ENCODE assay signal across 8 mouse cellular contexts in genomic region chr3:126692797-126693196, GRCm38 (mm10).
A peak's percentile ranks its signal among the peaks of the same experiment; 100 is the strongest.
DNase-seq lines count a peak whose midpoint lies in the region; ATAC-seq and TF ChIP-seq lines count a peak whose summit lies in the region.

No protein-coding gene starts in this region.

- H3K9ac ChIP-seq in kidney, postnatal 0 days (ENCODE audit: low read depth, low read length): 0 out of 2 replicates have a peak overlapping the region, but pooled peaks have one; percentile 3
- H3K9ac ChIP-seq in lung, embryonic 15.5 days: no peak overlapping the region

- 41% methylated on average over 8 of the region's 8 CpGs for WGBS in kidney, postnatal 0 days
- WGBS in lung, embryonic 15.5 days: 48% methylated on average over 8 of the region's 8 CpGs

- H3K9me3 ChIP-seq in kidney, postnatal 0 days (replicated peaks; ENCODE audit: low read length): no peaks in the 10 kb centered on the region
- H3K9me3 ChIP-seq in lung, embryonic 15.5 days: no peaks in the 10 kb centered on the region

- H3K27ac ChIP-seq in kidney, postnatal 0 days: peak overlapping the region; percentile 80
- H3K27ac ChIP-seq in embryonic fibroblast, embryonic 13.5 days (ENCODE audit: insufficient read depth, low read length): peak overlapping the region; percentile 90
- H3K27ac ChIP-seq in lung, embryonic 15.5 days: peak overlapping the region; percentile 80

- ATAC-seq in kidney, postnatal 0 days (replicated peaks; ENCODE audit: low FRiP score, low read depth): no peak; the same call in 1 of the 2 replicates
- peak; percentile 53; the same call in 1 of the 2 replicates for ATAC-seq in lung, embryonic 15.5 days (ENCODE audit: borderline replicate concordance, extremely low read depth, low FRiP score, low TSS enrichment)

- no peak for TF ChIP-seq POLR2A in embryonic fibroblast, embryonic 13.5 days (IDR thresholded peaks at IDR 0.05; ENCODE audit: low read depth, low read length)

- no peak for TF ChIP-seq CTCF in kidney, postnatal 0 days (IDR thresholded peaks at IDR 0.05; ENCODE audit: low read depth)
- TF ChIP-seq CTCF in embryonic fibroblast, embryonic 13.5 days (IDR thresholded peaks at IDR 0.05; ENCODE audit: borderline replicate concordance, insufficient read depth, low read length): no peak

- no peaks in the 10 kb centered on the region for H3K36me3 ChIP-seq in kidney, postnatal 0 days (ENCODE audit: insufficient read depth, low read length)
- no peaks in the 10 kb centered on the region for H3K36me3 ChIP-seq in lung, embryonic 15.5 days

- peak; percentile 49 for DNase-seq in adrenal gland, adult 2 months
- no peak for DNase-seq in adrenal gland, adult 8-10 months
- DNase-seq in kidney, postnatal 0 days (ENCODE audit: low spot score): no peak
- no peak for DNase-seq in kidney, postnatal 10 days
- DNase-seq in cerebellum, postnatal 25 days: no peak
- no peak for DNase-seq in right cerebral cortex, postnatal 4 days

- peaks cover 16% of the 10 kb centered on the region for H3K4me1 ChIP-seq in kidney, postnatal 0 days (replicated peaks; ENCODE audit: insufficient read depth, low read length)
- H3K4me1 ChIP-seq in embryonic fibroblast, embryonic 13.5 days (ENCODE audit: control insufficient read depth, insufficient read depth, low read length): peaks cover 16% of the 10 kb centered on the region
- H3K4me1 ChIP-seq in lung, embryonic 15.5 days: peaks cover 23% of the 10 kb centered on the region

- no peaks in the 10 kb centered on the region for H3K27me3 ChIP-seq in kidney, postnatal 0 days (ENCODE audit: insufficient read depth, low read length)
- no peaks in the 10 kb centered on the region for H3K27me3 ChIP-seq in lung, embryonic 15.5 days

- no peak overlapping the region for H3K4me3 ChIP-seq in kidney, postnatal 0 days (replicated peaks; ENCODE audit: low read depth, low read length)
- H3K4me3 ChIP-seq in embryonic fibroblast, embryonic 13.5 days (ENCODE audit: insufficient read depth, low read length): peak overlapping the region; percentile 24; the same call in 1 of the 2 replicates
- H3K4me3 ChIP-seq in lung, embryonic 15.5 days: peak overlapping the region; percentile 21; the same call in 1 of the 2 replicates

- peak overlapping the region; percentile 50 for H3K4me2 ChIP-seq in kidney, postnatal 0 days (ENCODE audit: low read length)
- H3K4me2 ChIP-seq in lung, embryonic 15.5 days: peak overlapping the region; percentile 45
